Mouse (Mus musculus): ENCODE results near the gene Fgfrl1. TPM values are rescaled to one million over a fixed set of nuclear protein-coding genes. Genes with fewer than 3 reads are reported as not detected.
A peak's percentile ranks its signal among the peaks of the same experiment; 100 is the strongest.

Fgfrl1 gene
- total and polyA plus RNA-seq, 3 experiments, result 17.6 to 36.5 (median 21.6) TPM

GRCm38 (mm10) chr5:108708419-108708818 lies 16.2 kb downstream of the Fgfrl1 start:
- TF ChIP-seq CTCF (IDR thresholded peaks at IDR 0.05) (no peak), EP300 (IDR thresholded peaks at IDR 0.05; ENCODE audit: insufficient read depth, low read depth, low read length) (no peak), POLR2A (IDR thresholded peaks at IDR 0.05; ENCODE audit: insufficient read depth, low read depth, low read length) (no peak)
- Histone ChIP-seq H3K27ac (no peak overlapping the region), H3K36me3 (ENCODE audit: control insufficient read depth, insufficient read depth, low read length) (no peaks in the 10 kb centered on the region), H3K4me1 (ENCODE audit: control insufficient read depth, insufficient read depth, low read length) (no peaks in the 10 kb centered on the region), H3K4me3 (no peak overlapping the region), H3K27me3 (ENCODE audit: control insufficient read depth, insufficient read depth, low read length) (no peaks in the 10 kb centered on the region), H3K79me2 (replicated peaks; ENCODE audit: control insufficient read depth, insufficient read depth, low read length) (no peaks in the 10 kb centered on the region), H3K9ac (ENCODE audit: low read depth, low read length) (no peak overlapping the region)
- 94% methylated on average over 1 of the region's 1 CpGs for WGBS
- no peak for DNase-seq
- intact Hi-C loops (cut with DNase I), result no loop called here

GRCm38 (mm10) chr5:108708981-108709731 lies 17.0 kb downstream of the Fgfrl1 start:
- Histone ChIP-seq H3K79me2 (replicated peaks; ENCODE audit: control insufficient read depth, insufficient read depth, low read length) (no peaks in the 10 kb centered on the region), H3K9ac (ENCODE audit: low read depth, low read length) (no peak overlapping the region), H3K27ac (no peak overlapping the region), H3K27me3 (ENCODE audit: control insufficient read depth, insufficient read depth, low read length) (no peaks in the 10 kb centered on the region), H3K4me1 (ENCODE audit: control insufficient read depth, insufficient read depth, low read length) (peaks cover 3% of the 10 kb centered on the region), H3K4me3 (no peak overlapping the region), H3K36me3 (ENCODE audit: control insufficient read depth, insufficient read depth, low read length) (no peaks in the 10 kb centered on the region)
- TF ChIP-seq CTCF (IDR thresholded peaks at IDR 0.05) (no peak), EP300 (IDR thresholded peaks at IDR 0.05; ENCODE audit: insufficient read depth, low read depth, low read length) (no peak), POLR2A (IDR thresholded peaks at IDR 0.05; ENCODE audit: insufficient read depth, low read depth, low read length) (no peak)
- no peak for DNase-seq
- 37% methylated on average over 6 of the region's 6 CpGs for WGBS
- intact Hi-C loops (cut with DNase I), result no loop called here

- Histone ChIP-seq H3K27ac (no peak overlapping the region), H3K36me3 (ENCODE audit: control insufficient read depth, insufficient read depth, low read length) (no peaks in the 10 kb centered on the region), H3K79me2 (replicated peaks; ENCODE audit: control insufficient read depth, insufficient read depth, low read length) (no peaks in the 10 kb centered on the region), H3K4me1 (ENCODE audit: control insufficient read depth, insufficient read depth, low read length) (peaks cover 4% of the 10 kb centered on the region), H3K4me3 (no peak overlapping the region), H3K27me3 (ENCODE audit: control insufficient read depth, insufficient read depth, low read length) (no peaks in the 10 kb centered on the region), H3K9ac (ENCODE audit: low read depth, low read length) (no peak overlapping the region)
- intact Hi-C loops (cut with DNase I), result no loop called here
- 83% methylated on average over 6 of the region's 6 CpGs for WGBS
- no peak for TF ChIP-seq POLR2A (IDR thresholded peaks at IDR 0.05; ENCODE audit: insufficient read depth, low read depth, low read length)
- no peak for TF ChIP-seq EP300 (IDR thresholded peaks at IDR 0.05; ENCODE audit: insufficient read depth, low read depth, low read length)
- TF ChIP-seq CTCF (IDR thresholded peaks at IDR 0.05), result no peak
- DNase-seq, result no peak
These were observed 19.8 kb downstream of the Fgfrl1 start for GRCm38 (mm10) chr5:108711968-108712367.

- H3K9ac ChIP-seq (ENCODE audit: low read depth, low read length), result no peak overlapping the region
- no peaks in the 10 kb centered on the region for H3K36me3 ChIP-seq (ENCODE audit: control insufficient read depth, insufficient read depth, low read length)
- TF ChIP-seq POLR2A (IDR thresholded peaks at IDR 0.05; ENCODE audit: insufficient read depth, low read depth, low read length) (no peak), CTCF (IDR thresholded peaks at IDR 0.05) (no peak), EP300 (IDR thresholded peaks at IDR 0.05; ENCODE audit: insufficient read depth, low read depth, low read length) (no peak)
- no peaks in the 10 kb centered on the region for H3K79me2 ChIP-seq (replicated peaks; ENCODE audit: control insufficient read depth, insufficient read depth, low read length)
- no peak for DNase-seq
- intact Hi-C loops (cut with DNase I), result no loop called here
- no peaks in the 10 kb centered on the region for H3K27me3 ChIP-seq (ENCODE audit: control insufficient read depth, insufficient read depth, low read length)
- H3K27ac ChIP-seq, result no peak overlapping the region
- WGBS, result 68% methylated on average over 2 of the region's 2 CpGs
- no peak overlapping the region for H3K4me3 ChIP-seq
- peaks cover 4% of the 10 kb centered on the region for H3K4me1 ChIP-seq (ENCODE audit: control insufficient read depth, insufficient read depth, low read length)
These were observed 20.9 kb downstream of the Fgfrl1 start for GRCm38 (mm10) chr5:108713096-108713495.

GRCm38 (mm10) chr5:108713691-108714090 lies 21.5 kb downstream of the Fgfrl1 start:
- TF ChIP-seq EP300 (IDR thresholded peaks at IDR 0.05; ENCODE audit: insufficient read depth, low read depth, low read length) (no peak), POLR2A (IDR thresholded peaks at IDR 0.05; ENCODE audit: insufficient read depth, low read depth, low read length) (no peak), CTCF (IDR thresholded peaks at IDR 0.05) (no peak)
- Histone ChIP-seq H3K27me3 (ENCODE audit: control insufficient read depth, insufficient read depth, low read length) (no peaks in the 10 kb centered on the region), H3K27ac (no peak overlapping the region), H3K79me2 (replicated peaks; ENCODE audit: control insufficient read depth, insufficient read depth, low read length) (no peaks in the 10 kb centered on the region), H3K36me3 (ENCODE audit: control insufficient read depth, insufficient read depth, low read length) (no peaks in the 10 kb centered on the region), H3K9ac (ENCODE audit: low read depth, low read length) (no peak overlapping the region), H3K4me1 (ENCODE audit: control insufficient read depth, insufficient read depth, low read length) (peaks cover 4% of the 10 kb centered on the region), H3K4me3 (no peak overlapping the region)
- intact Hi-C loops (cut with DNase I), result no loop called here
- no peak for DNase-seq

- WGBS, result 26% methylated on average over 6 of the region's 6 CpGs
These were observed 22.0 kb downstream of the Fgfrl1 start for GRCm38 (mm10) chr5:108714149-108714548.

More at GRCm38 (mm10) chr5:108714149-108714548, 22.0 kb downstream of the Fgfrl1 start:
- Histone ChIP-seq H3K36me3 (ENCODE audit: control insufficient read depth, insufficient read depth, low read length) (no peaks in the 10 kb centered on the region), H3K79me2 (replicated peaks; ENCODE audit: control insufficient read depth, insufficient read depth, low read length) (no peaks in the 10 kb centered on the region), H3K4me1 (ENCODE audit: control insufficient read depth, insufficient read depth, low read length) (peaks cover 4% of the 10 kb centered on the region), H3K27ac (no peak overlapping the region), H3K4me3 (no peak overlapping the region), H3K27me3 (ENCODE audit: control insufficient read depth, insufficient read depth, low read length) (no peaks in the 10 kb centered on the region), H3K9ac (ENCODE audit: low read depth, low read length) (no peak overlapping the region)
- no peak for TF ChIP-seq CTCF (IDR thresholded peaks at IDR 0.05)
- no peak for TF ChIP-seq POLR2A (IDR thresholded peaks at IDR 0.05; ENCODE audit: insufficient read depth, low read depth, low read length)
- TF ChIP-seq EP300 (IDR thresholded peaks at IDR 0.05; ENCODE audit: insufficient read depth, low read depth, low read length), result no peak
- intact Hi-C loops (cut with DNase I), result no loop called here
- DNase-seq, result peak in 1 of 2 experiments; percentile 42

All from heart, adult 2 months (tissue).